Mouse (Mus musculus) left cerebral cortex, adult 18-20 months (tissue): Measurements from ENCODE around the gene Glud1. TPM values are rescaled to one million over a fixed set of nuclear protein-coding genes. Genes with fewer than 3 reads are reported as not detected.
"Not testable (repeated sequence)": the region's sequence is repeated elsewhere in the genome, so short reads cannot be mapped to it uniquely, and the experiment has no call there.

ENCODE experiments used
- DNase-seq, 2 experiments: peaks; one replicate each; pipeline ENCODE4 v3.0.0; 2021 to 2022; ENCODE audit warnings: low spot score in 2 of 2, mixed read lengths in 1 of 2
- total RNA-seq, 2 experiments: library from RNA; stranded (reverse); gene quantifications; 2 replicates each; pipeline ENCODE4 v1.2.3; 2021

Gene Glud1
- total RNA-seq, 2 experiments from 2014 or later, result 270 to 302 TPM

DNA sequence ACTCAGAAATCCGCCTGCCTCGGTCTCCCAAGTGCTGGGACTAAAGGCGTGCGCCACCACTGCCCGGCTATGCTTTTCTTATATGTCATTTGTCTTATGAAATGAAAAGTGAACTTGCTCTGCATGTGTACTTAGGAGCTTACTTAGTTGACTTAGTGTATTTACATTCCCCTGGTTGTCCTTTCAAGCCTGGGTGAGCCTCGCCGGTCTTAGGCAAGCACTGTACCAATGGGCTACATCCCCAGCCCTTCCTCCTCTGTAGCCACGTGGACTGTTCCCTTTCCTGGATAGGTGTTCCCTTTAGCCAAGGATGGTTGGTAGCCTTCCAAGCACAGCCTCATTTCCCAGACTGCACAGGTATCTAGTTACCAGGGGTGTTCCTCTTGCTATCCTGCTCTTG is 38.5 kb downstream of the Glud1 start:
- no peak for DNase-seq

DNA sequence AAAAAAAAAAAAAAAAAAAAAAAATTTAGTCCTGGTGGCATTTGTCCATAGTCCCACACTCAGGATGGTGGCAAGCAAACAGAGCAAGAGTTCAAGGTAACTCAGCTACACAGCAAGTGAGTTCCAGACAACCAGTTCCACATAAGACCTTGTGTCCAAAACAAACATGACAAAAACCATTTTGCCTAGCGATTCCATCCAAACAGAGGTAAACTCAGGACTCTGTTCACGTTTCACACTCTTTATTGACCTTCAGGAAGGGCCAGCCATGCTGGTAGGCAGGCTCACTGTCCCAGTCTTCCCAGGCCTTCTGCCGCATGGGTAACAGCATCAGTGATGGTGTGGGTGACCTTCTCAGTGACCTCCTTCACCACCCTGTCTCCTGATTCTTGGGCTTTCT is 41.1 kb downstream of the Glud1 start:
- no peak for DNase-seq

DNA sequence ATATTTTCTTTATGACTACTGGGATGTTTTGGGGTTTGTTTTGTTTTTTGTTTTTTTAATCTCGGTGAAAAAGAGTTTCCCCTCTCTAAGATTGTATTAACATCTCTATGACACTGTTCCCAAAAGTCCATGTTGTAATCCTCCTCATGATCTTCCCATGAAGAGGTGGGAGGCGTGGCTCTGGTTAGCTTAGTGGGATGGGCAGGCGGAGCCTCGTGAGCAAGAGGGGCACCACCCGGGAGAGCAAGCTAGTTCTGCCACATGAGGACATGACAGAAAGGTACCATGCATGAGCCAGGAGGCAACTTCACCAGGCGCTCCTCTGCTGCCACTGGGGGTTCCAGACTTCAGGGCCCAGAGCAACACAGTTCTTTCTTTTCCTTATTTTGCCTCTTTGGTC is 42.0 kb downstream of the Glud1 start:
- no peak for DNase-seq

DNA sequence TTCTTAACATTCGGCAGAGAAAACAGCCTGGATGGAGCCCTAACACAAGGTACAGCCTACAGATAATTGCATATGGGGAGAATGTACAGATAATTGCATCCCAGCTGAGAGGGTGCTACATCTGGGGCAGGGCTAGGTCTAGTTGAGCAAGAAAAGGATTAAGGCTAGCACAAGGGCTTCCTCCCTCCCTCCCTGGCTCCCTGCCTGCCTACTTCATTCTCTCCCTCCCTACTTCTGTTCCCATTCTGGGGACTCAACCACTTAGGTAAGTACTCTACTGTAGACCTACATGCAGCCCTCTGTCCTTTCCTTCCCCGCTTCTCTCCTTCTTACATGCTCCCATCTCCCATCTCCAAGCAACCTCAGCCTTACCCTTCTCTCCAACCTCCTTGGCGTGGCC is 42.8 kb downstream of the Glud1 start:
- no peak for DNase-seq

DNA sequence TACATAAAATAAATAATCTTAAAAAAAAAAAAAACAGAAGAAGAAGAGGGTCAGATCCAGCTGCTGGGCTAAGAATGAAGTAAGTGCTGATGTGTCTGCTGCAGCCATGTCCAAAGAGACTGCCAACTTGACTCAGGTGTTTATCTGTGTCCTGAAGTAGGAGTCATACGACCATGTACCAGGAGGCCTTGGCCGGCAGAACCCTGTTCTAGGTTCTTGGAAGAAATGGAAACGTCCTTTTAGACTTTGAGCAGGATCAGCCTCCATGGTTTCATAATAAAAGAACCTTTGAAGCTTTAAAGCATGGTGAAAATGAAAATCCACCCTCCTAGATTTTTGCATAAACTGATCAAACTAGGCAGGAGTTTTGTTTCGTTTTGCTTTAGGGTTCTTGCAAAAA is 43.9 kb downstream of the Glud1 start:
- no peak for DNase-seq

DNA sequence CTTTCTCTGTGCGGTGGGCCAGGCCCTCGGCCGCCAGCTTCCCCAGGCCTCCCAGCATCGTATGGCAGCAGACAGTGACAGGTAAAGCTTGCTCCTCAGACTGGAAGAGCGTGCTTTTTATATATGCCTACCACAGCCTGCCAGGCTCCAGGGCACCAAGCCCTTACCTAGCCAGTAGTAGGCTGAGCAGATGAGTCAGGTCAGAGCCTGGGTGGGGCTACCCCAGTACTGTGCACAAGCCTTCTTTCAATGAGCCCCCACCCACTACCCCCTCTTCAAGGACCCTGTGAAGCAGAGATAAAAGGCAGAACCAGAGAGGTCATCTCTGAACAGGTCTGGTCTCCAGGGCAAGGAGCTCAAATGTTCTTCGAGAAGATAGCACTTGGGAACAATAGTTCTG is 44.8 kb downstream of the Glud1 start, which contains the start of gene Fam25c:
Gene Fam25c (minus strand): TSS at position 133 of the 400 bp plus-strand sequence.
- DNase-seq, result no peak

DNA sequence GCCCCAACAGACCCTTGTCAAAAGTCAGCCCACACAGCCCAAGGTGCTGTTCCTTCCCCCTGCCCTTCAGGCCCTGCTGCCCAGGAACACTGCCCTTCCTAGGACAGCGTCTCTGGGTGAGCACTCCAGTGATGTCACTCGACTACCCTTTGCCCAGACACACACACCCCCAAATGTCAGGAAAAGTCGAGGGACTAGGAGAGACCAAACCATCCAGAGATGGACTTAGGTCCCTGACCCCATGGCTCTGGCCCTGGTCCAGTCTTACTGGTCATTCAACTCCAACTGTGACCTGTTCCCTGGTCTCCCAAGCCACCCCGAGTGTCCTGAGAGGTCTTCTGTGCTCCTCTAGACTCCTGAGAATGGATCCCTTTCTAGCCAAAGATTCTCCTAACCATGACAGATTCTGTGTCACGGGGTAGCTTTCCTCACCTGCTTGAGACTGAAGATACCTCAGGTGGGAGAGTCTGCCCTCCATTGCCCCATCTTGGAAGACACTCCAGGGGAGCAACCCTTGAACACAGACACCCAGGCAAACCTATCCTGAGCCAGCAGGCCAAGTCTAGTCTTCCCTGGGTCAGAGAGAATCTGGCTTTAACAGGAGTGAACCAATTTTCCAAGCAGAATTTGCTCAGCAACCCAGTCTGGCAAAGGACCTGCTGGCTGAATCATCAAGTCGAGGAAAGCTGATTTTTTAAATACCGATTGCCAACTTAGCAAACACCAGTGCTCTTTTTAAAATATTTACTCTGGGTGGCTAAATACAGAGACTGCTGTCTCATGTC is 47.3 kb downstream of the Glud1 start:
- DNase-seq, result no peak

DNA sequence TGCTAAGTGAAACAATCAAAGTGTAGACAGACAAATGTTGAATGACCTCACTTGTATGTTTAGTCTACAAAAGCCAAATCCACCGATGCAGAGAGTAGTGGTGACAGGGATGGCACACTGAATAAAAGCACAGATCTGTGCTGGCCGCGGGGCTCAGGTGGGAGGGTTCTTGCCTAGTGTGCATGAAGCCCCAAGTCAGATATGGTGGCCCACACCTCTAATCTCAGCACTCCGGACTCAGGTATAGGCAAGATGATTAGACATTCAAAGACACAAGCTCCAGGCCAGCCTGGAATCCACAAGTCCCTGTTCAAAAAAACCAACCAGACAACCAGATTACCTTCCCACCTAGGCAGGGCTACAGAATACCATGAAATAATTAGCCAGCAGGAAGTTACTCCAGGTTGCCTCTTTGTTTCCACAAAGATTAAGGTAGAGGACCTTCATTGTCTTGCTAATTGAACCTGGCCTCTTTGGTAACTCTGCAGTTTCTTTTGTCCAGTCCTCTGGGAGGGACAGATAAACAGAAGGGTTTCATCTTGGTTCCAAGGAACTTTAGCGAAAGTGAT is 49.2 kb downstream of the Glud1 start:
- no peak for DNase-seq

DNA sequence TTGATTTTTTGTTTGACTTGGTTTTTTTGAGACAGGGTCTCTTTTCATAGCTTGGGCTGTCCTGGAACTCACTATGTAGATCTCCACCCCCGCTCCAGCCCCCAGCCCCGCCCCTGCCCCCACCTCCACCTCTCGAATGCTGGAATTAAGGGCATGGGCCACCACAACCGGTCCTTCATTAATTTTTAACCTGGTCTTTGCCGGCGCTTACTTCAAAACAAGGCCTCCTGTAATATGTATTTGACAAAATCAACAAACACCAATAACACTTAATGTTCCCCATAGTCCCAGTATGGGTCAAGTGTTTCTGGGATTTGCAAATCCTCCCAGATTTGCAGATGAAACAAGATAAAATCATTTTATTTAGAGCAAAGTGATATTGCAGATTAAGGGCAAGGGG is 49.7 kb downstream of the Glud1 start:
- DNase-seq, result no peak

DNA sequence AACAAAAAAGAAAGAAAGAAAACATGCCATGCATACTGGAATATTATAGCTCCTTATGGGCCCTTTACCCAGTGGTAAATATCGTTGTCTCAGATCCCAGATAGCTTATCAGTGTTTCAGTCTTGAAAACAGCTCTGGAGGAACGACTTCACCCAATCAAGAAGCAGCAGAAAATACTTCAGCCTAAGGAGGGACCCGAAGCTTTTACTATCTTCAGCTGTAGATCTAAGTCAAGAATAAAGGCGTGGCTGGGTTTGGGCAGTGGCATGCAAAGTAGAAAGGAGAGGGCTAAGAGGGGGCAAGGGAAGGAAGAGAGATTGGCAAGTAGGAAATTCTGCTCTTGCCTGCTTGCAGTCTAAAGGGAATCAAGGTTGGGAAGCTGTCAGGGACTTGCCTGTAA is 51.6 kb downstream of the Glud1 start:
- no peak for DNase-seq

DNA sequence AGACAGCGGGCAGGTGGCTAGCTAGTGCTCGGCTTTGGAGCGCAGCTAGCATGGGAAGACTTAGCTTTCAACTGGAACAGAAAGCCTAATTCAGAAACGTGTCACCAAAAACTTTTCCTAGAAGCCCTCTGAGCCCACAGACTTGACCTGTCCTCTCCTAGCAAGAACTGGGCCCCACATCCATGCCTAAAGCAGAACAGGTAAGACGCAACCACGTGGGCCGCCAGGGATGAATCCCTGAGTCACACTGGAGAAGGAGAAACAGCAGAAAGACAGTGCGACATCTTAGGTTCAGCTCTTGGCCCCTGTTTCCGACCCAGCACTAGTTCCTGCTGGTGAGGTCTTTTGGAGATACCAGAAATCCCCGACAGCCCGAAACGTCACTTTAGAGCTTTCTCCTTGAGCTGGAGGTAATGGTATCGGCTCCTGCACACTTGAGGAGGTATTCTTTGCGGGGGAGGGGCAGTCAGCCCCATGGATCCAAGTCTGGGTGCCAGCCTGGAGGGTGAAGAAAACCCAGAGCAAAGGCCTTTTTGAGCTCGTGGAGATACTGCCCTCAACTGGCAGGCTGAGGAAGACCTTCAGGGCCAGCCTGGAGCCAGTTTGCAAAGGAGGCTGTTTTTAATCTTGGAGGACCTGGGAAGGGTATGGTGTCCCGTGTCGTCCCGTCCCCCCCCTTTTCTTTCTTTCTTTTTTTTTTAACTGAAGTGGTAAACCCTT is 52.4 kb downstream of the Glud1 start:
- peak; percentile 59 to 60 for DNase-seq

DNA sequence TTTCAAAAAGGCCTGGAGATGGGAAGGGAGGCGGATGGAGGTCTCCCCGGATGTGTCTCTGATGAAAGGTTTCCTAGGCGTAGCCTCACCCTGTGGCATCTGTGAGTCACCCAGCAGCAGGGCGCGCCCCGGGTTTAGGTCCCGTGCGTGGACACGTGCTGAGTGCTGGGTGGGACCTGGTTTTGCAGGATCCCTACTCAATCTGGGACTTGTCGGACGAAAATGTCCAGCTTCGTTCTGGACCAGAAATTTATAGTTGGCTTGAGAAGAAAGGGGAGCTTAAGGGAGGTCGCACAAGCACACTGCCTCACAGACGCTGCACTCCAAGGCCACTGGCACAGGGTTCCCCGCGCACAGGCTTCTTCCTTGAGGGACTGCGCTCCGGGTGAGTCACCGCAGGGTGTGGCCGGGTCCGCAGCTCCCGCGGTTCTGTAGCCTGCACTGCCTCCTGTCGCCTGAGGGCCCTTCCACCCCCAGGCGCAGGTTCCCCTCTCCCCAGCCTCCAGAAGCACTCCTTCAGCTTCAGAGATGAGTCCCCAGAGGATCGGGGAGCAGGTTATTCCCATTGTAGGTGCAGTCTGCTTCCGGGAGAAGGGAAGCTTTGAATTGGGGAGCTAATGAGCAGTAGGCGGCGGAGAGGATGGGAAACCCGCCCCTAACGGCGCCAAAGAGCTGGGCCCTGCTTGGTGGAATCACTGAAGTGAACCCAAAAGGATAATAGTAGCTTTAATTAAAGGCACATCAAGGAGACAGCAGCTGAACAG is 53.1 kb downstream of the Glud1 start:
- DNase-seq, result peak; percentile 50 to 54

DNA sequence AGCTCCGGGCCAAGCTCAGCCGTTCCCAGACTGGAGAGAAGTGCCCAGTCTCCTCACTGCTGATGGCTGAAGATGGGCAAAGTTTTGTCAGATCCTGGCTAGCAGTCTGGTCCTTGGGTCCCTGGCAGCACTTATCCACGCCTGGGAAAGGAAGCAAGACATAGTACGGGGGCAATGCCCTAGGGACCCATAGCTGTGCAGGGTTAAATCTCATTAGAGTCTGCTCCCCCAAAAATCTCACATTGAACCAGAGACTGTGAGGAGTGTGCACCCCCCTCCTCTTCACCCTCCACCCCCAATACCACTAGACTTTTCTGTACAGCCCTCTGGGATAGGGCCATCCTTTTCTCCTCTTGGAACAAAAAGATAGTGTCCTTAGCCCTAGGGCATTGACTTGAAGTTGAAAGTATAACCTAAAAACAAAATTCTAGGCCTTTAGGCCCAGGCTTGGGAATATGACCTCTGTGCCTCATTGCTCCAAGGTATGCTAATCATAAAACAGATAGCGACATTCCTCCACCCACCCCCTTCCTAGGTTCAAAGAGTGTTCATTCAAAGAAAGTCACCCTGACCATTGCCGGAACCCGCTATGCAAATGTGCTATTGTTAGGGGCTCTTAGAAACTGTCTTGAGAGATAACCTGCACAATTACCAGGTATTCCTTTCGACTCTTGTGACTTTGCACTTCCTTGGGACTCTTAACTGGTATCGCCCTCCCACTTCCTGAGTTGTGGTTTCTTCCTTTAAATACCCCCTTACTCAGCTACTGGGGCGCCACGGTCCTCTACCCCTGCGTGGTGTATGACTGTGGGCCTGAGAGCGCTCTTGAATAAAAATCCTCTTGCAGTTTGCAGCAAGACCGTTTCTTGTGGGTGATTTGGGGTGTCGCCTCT is 54.0 kb downstream of the Glud1 start:
- DNase-seq, result not testable (repeated sequence)

DNA sequence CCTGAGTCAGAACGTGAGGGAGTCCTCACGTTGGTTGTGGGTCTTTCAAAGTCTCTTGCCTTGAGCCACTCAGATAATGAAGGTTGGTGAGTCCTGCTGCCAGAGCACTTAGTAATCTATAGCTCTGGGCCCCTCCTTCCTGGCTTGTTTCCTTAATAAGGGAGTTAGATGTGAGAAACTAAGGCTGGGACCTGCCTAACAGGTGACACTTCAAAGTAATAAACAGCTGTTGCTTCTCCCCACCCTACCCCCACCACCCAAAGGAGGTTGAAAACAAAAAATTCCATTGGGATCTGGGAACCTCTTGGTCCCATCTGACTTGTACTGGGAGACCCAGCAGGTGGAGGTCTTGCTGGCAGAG is 54.6 kb downstream of the Glud1 start:
- no peak for DNase-seq

DNA sequence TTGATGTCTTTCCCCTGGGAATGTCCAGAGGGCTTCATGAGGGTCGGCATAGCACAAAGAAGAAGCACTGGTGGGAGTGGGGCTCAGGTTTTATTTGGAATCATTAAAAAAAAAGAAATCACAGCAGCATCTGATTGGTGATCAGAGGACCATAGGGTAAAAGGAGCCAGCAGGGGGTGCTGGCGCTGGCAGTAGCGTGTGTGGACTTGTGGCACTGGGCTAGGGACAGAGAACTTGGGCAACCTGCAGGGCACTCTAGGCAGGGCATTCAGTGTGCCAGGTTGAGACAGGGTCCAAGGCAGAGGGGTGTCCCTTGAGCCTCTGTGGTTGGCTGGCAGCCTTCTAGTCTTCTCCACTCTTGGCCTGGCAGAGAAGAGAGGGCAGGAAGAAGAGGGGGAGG is 59.7 kb downstream of the Glud1 start:
- no peak for DNase-seq

DNA sequence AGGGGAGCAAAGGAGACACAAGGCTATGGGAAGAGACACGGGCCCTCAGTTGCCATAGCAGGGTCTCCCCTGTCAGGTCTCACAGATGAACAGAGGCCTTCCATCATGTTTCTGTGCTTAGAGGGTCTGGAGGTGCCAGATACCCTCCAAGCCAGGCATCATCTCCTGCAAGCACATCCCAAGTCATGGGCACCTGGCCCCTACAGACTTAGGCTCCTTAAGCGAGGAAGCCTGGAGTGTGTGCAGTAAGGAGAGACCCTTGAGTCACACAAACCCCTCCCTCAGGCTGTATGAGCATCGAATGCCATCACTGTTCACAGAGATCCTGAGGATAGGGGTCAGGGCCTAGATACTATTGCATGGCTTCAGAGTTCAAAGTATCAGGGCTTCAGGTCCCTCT is 60.4 kb downstream of the Glud1 start:
- DNase-seq, result no peak

DNA sequence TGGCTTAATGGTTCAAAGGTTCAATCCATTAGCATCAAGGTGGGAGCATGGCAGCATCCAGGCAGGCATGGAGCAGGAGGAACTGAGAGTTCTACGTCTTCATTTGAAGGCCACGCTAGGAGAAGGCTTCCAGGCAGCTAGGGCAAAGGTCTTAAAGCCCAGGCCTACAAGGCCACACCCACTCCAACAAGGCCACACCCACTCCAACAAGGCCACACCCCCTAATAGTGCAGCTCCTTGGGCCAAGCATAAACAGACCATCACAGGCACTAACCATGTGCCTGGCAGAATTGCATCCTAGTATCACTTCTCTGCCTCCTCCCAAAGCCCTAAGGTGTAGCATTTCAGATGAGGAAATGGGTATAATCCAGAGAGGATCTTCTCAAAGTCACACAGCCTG is 61.2 kb downstream of the Glud1 start:
- DNase-seq, result no peak

DNA sequence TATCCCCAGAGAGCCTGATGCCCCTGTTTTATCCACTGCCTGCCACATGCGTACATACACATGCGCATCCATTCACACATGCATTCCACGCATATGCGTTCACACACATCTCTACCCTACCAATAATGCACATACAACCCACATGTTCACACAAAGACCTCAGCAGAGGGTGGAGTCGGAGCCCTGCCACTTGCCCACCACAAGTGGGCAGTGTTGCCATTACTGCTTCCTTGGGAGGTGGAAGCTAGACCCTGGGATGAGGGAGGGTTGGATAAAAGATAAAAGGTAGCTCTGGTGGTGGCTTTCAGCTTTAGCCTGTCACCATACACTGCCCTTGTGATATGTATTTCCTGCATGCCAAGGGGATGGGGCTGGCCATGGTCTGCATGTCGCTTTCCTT is 62.1 kb downstream of the Glud1 start:
- DNase-seq, result peak; percentile 52 to 68

DNA sequence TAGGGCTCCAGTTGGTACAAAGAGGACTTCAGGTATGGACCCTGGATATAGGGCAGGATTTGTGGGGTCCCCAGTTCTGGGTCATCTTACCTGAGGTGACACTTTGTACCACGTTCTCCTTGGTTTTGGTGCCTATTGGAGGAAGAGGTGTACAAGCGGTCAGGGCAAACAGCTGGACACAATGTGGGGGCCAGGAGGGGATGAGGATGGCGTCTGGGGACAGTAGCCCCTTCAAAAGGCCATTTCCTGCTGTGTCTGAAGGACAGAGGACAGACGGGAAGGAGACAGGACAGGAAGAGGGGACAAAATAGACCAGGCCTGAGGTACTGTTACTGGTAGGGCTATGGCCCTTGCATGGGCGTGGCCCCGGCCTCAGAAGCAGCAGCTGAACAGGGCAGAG is 63.1 kb downstream of the Glud1 start:
- no peak for DNase-seq

DNA sequence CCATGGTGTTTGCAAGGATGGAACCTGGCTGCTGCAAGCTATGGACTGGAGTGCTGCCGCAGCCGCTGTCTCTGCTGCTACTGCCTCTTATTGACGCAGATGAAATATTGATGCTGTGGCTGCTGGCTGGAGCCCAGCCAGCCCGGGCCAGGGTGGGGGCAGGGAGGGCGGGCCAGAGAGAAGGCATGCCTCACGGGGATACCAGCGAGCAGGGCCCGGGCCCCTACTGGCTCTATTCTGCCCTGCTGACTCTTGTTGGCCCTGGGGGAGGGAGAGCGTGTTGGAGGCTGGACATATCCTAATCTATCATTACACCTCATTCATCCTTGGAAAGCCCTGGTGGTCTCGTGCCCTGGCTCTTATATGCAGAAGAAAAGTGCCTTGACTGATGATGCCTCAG is 64.0 kb downstream of the Glud1 start, which contains the start of gene Sncg:
Gene Sncg (minus strand): TSS at position 213 of the 400 bp plus-strand sequence.
- no peak for DNase-seq
